Mouse (Mus musculus): ENCODE measurements around the gene Arhgap24.

The Arhgap24 gene

GRCm38 (mm10) chr5:102578431-102578830, 97.2 kb downstream of the Arhgap24 start:
- DNase-seq (ENCODE audit: low read depth, low spot score), result no peak

- no peak for DNase-seq (ENCODE audit: low read depth, low spot score)
Measured at GRCm38 (mm10) chr5:102582864-102583410, 101.7 kb downstream of the Arhgap24 start.

GRCm38 (mm10) chr5:102591422-102591821, 110.2 kb downstream of the Arhgap24 start:
- no peak for DNase-seq (ENCODE audit: low read depth, low spot score)

GRCm38 (mm10) chr5:102593058-102593457, 111.9 kb downstream of the Arhgap24 start:
- DNase-seq (ENCODE audit: low read depth, low spot score), result no peak

GRCm38 (mm10) chr5:102599102-102599501, 117.9 kb downstream of the Arhgap24 start:
- no peak for DNase-seq (ENCODE audit: low read depth, low spot score)

- no peak for DNase-seq (ENCODE audit: low read depth, low spot score)
Measured at GRCm38 (mm10) chr5:102613571-102613970, 132.4 kb downstream of the Arhgap24 start.

- DNase-seq (ENCODE audit: low read depth, low spot score), result no peak
Measured at GRCm38 (mm10) chr5:102614081-102614480, 132.9 kb downstream of the Arhgap24 start.

GRCm38 (mm10) chr5:102615249-102615648, 134.1 kb downstream of the Arhgap24 start:
- DNase-seq (ENCODE audit: low read depth, low spot score), result no peak

- DNase-seq (ENCODE audit: low read depth, low spot score), result no peak
Measured at GRCm38 (mm10) chr5:102621036-102621435, 139.8 kb downstream of the Arhgap24 start.

GRCm38 (mm10) chr5:102623807-102624435, 142.7 kb downstream of the Arhgap24 start:
- no peak for DNase-seq (ENCODE audit: low read depth, low spot score)

GRCm38 (mm10) chr5:102626671-102627070, 145.5 kb downstream of the Arhgap24 start:
- DNase-seq (ENCODE audit: low read depth, low spot score), result no peak

- no peak for DNase-seq (ENCODE audit: low read depth, low spot score)
Measured at GRCm38 (mm10) chr5:102629362-102629771, 148.2 kb downstream of the Arhgap24 start.

GRCm38 (mm10) chr5:102635591-102635990, 154.4 kb downstream of the Arhgap24 start:
- DNase-seq (ENCODE audit: low read depth, low spot score), result no peak

- no peak for DNase-seq (ENCODE audit: low read depth, low spot score)
Measured at GRCm38 (mm10) chr5:102639782-102640559, 158.8 kb downstream of the Arhgap24 start.

GRCm38 (mm10) chr5:102643364-102643763, 162.2 kb downstream of the Arhgap24 start:
- DNase-seq (ENCODE audit: low read depth, low spot score), result no peak

- DNase-seq (ENCODE audit: low read depth, low spot score), result no peak
Measured at GRCm38 (mm10) chr5:102643820-102644219, 162.6 kb downstream of the Arhgap24 start.

GRCm38 (mm10) chr5:102659061-102659460, 177.9 kb downstream of the Arhgap24 start:
- no peak for DNase-seq (ENCODE audit: low read depth, low spot score)

GRCm38 (mm10) chr5:102664988-102665726, 184.0 kb downstream of the Arhgap24 start:
- no peak for DNase-seq (ENCODE audit: low read depth, low spot score)

- DNase-seq (ENCODE audit: low read depth, low spot score), result no peak
Measured at GRCm38 (mm10) chr5:102666886-102667285, 185.7 kb downstream of the Arhgap24 start.

GRCm38 (mm10) chr5:102667754-102668575, 186.8 kb downstream of the Arhgap24 start:
- no peak for DNase-seq (ENCODE audit: low read depth, low spot score)

GRCm38 (mm10) chr5:102670206-102670605, 189.0 kb downstream of the Arhgap24 start:
- DNase-seq (ENCODE audit: low read depth, low spot score), result no peak

All from A20 (cell line).